Mouse (Mus musculus): ENCODE measurements at regions not wholly inside any gene's neighbourhood (a gene's known extent, or its start where the extent isn't known, plus 50 kb on each side); places are given as distances from the start of the nearest gene placed in this dataset.
"Not testable (repeated sequence)": the region's sequence is repeated elsewhere in the genome, so short reads cannot be mapped to it uniquely, and the experiment has no call there.

DNA sequence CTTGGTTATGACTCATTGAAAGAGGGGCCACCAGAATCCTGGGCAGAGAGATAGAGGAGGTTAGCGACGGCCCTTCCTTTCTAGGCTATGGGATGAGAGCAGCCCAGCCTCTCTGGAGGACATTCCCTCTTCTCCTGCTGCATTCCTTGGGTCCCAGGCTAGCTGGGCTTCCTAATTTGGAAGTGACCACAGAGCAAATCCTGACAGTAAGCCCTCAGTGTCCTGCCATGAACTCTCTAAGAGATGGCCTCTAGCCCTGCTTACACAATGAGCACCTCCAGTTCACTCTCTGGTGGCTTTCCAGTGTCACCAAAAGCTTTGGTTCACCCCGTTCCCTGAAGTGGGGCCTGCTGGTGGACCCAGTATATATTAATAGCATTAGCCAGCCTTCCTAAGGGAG lies 64.1 kb upstream of the Rmdn2 start:
- no peak for DNase-seq (ENCODE audit: low read depth, low spot score)

DNA sequence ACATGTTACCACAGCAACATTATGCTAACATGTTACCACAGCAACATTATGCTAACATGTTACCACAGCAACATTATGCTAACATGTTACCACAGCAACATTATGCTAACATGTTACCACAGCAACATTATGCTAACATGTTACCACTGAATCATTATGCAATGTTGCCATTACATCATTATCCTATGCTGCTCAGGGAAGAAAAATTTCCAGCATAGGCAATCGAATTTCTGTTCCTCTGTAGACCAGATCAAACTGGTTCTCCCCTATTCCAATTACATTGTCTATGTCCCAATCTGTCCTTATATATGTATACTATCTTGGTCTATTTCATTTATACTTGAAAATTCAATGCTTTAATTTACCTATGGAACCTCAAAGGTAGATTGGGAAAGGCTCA lies 61.3 kb upstream of the Rmdn2 start:
- DNase-seq (ENCODE audit: low read depth, low spot score): not testable (repeated sequence)

DNA sequence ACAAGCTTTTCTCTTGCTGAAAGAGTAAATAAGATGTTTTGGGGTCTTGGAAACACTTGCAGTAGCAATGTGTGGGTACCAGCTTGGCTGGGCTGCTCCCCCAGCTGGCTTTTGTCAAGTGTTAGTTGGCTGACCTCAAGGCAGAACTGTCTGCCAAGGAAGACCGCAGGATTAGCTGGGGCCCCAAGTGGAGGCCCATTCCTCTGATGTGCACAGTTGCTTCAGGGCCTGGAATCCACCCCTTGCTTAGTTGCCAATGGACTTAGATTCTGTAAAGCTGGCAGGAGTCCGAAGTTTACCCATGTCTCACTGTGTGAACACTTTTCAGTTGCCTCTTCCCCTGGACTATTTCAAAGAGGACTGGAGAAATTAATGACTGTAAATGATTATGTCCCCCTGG lies 57.8 kb upstream of the Rmdn2 start:
- DNase-seq (ENCODE audit: low read depth, low spot score): no peak

DNA sequence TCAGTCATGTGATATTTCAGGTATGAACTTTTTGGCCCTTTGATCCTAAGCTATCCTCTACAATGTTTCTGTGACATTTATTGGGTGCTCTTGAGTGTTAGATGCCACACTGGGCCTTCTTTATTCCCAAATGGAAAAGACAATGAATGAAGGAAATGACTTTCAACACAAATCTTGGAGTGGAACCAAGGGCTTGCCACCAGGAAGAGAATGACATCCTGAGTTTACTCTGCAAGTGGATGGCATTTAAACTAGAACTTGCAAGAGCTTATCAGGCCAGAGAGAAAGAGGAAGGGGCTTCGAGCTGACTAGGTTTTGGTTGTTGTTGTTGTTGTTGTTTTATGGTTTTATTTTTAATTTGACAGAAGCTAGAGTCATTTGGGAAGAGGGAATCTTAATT lies 56.1 kb upstream of the Rmdn2 start:
- no peak for DNase-seq (ENCODE audit: low read depth, low spot score)
